Mouse (Mus musculus) spleen, adult 2 months (tissue): ENCODE results near the gene Sfmbt1. TPM values are rescaled to one million over a fixed set of nuclear protein-coding genes. Genes with fewer than 3 reads are reported as not detected.

Experiments used
- DNase-seq, 2 experiments: peaks; one replicate each; pipeline versions ENCODE4 v3.0.0 to v3.0.0-alpha.2; 2012 to 2021; ENCODE audit warnings: low spot score in 2 of 2, low read depth in 1 of 2
- H3K27ac ChIP-seq: fragments of 200-500 bp; 2 replicates; pipeline ENCODE4 v1.5.1; 2012; ENCODE audit warnings: low read length, inconsistent platforms; ENCODE audit not compliant: insufficient read depth
- H3K27me3 ChIP-seq: fragments of 200-500 bp; 2 replicates; pipeline ENCODE4 v1.6.1; 2012; ENCODE audit warnings: mild to moderate bottlenecking, moderate library complexity, low read length, inconsistent platforms; ENCODE audit not compliant: control insufficient read depth, insufficient read depth
- H3K36me3 ChIP-seq: fragments of 200-500 bp; 2 replicates; pipeline ENCODE4 v1.6.1; 2012; ENCODE audit warnings: mild to moderate bottlenecking, low read length, inconsistent platforms; ENCODE audit not compliant: control insufficient read depth, insufficient read depth
- H3K4me1 ChIP-seq: fragments of 200-500 bp; 2 replicates; pipeline ENCODE4 v1.6.1; 2011; ENCODE audit warnings: inconsistent platforms; ENCODE audit not compliant: control insufficient read depth, insufficient read depth, insufficient read length
- H3K4me3 ChIP-seq: fragments of 200-500 bp; 2 replicates; pipeline ENCODE4 v1.5.1; 2011; ENCODE audit warnings: mild to moderate bottlenecking, inconsistent platforms; ENCODE audit not compliant: insufficient read depth, insufficient read length; ENCODE audit errors: extremely low read depth
- CTCF ChIP-seq: fragments of 200-500 bp; IDR thresholded peaks from 2 replicates; pipeline ENCODE4 v1.5.1; 2011; ENCODE audit warnings: mild to moderate bottlenecking, inconsistent platforms; ENCODE audit not compliant: insufficient read depth, insufficient read length, insufficient replicate concordance; ENCODE audit errors: extremely low read depth
- POLR2A ChIP-seq: fragments of 200-500 bp; IDR thresholded peaks from 2 replicates; pipeline ENCODE4 v1.6.1; 2011; ENCODE audit warnings: low read depth, low read length, inconsistent platforms
- WGBS: fragments of 180-500 bp; shearing (Covaris S2); methylation state at CpG from one replicate; pipeline ENCODE4 v1.1.7; 2018; 5-methylcytosine and 5-hydroxymethylcytosine counted together
- polyA plus RNA-seq: library from polyadenylated mRNA; depleted of rRNA; stranded (reverse); fragments of >200 nt; gene quantifications from 2 replicates; pipeline ENCODE4 v1.2.3, GENCODE M21; 2012

Sfmbt1 gene
- polyA plus RNA-seq, 1 experiment: 1.3 TPM

DNA sequence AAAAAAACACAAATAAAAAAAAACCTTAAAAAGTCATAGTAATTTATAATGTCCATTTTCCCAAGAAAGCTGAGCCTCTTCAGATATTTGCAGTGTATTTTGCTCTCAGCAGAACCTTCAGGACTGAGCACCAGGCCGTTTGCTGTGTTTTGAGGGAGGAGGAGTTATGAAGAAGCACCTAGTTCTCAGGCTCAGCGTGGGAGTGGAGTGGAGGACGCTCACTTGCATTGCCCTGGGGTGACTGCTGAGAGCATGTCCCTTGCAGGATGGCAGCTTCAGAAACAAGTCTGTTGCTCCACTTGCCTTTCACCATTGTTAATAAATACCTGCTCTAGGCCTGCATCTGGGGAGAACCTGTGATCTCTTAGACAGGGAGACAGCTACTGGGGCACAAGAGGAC is 21.2 kb downstream of the Sfmbt1 start:
- no peak overlapping the region for H3K27ac ChIP-seq
- H3K4me1 ChIP-seq: no peaks in the 10 kb centered on the region
- no peak overlapping the region for H3K4me3 ChIP-seq
- DNase-seq: no peak
- TF ChIP-seq CTCF (no peak), POLR2A (no peak)
- WGBS: 79% methylated on average over 3 of the region's 3 CpGs
- H3K27me3 ChIP-seq: no peaks in the 10 kb centered on the region
- H3K36me3 ChIP-seq: no peaks in the 10 kb centered on the region

DNA sequence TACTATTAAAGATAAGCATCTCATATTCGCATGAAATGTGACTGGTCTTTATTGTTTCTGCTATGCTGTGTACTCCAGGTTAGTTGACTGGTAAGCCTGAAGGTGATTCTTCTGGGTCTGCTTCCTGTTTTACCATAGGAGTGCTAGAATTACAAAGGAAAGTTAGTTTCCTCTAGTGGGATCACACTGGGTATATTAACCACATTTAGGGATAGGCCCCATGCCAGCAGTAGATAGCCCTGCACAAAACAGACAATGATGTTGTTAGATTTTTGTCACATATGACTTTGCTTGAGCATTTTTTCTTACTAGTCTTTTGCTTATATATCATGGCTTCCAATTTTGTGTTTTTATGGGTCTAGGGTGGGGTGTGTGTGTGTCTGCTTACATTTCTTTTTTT is 21.8 kb downstream of the Sfmbt1 start:
- WGBS: 54% methylated on average over 1 of the region's 1 CpGs
- Histone ChIP-seq H3K4me3 (no peak overlapping the region), H3K36me3 (no peaks in the 10 kb centered on the region), H3K4me1 (no peaks in the 10 kb centered on the region), H3K27ac (no peak overlapping the region), H3K27me3 (no peaks in the 10 kb centered on the region)
- no peak for DNase-seq
- TF ChIP-seq CTCF: no peak
- TF ChIP-seq POLR2A: no peak

DNA sequence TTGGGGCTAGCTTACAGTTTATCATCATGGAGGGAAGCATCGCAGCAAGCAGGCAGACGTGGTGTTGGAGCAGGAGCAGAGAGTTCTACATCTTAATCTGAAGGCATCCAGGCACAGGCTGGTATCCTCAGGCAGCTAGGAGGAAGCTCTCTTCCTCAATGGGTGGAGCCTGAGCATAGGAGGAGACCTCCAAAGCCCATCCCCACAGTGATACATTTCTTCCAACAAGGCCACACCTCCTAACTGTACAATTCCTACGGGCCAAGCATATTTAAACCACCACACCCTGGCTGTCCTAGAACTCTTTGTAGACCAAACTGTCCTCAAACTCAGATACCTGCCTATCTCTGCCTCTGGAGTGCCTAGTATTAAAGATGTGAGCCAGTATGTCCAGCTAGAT is 29.2 kb downstream of the Sfmbt1 start:
- Histone ChIP-seq H3K4me3 (no peak overlapping the region), H3K36me3 (no peaks in the 10 kb centered on the region), H3K27me3 (no peaks in the 10 kb centered on the region), H3K4me1 (no peaks in the 10 kb centered on the region), H3K27ac (no peak overlapping the region)
- no peak for TF ChIP-seq POLR2A
- 83% methylated on average over 3 of the region's 3 CpGs for WGBS
- no peak for DNase-seq

DNA sequence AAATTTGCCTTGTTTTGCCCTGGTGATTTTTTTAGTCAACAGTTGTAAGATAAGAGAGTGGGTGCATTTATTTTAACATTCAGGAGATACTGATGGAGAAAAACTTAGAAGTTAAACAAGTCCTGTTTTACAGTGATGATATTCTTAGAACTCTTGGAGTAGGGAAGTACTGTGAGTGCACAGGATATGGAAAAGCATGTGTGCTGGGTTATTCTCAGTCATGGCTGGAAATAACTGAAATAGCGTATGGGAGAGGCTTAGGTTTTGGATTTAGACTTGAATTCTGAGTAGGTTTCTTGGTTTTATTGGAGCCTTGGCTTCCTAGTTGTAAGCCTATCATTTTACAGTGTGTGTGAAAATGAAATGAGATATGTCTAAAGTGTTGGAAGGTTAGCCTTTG is 31.5 kb downstream of the Sfmbt1 start:
- DNase-seq: no peak
- Histone ChIP-seq H3K36me3 (no peaks in the 10 kb centered on the region), H3K4me1 (no peaks in the 10 kb centered on the region), H3K4me3 (no peak overlapping the region), H3K27ac (no peak overlapping the region), H3K27me3 (no peaks in the 10 kb centered on the region)
- WGBS: 97% methylated on average over 1 of the region's 1 CpGs
- TF ChIP-seq CTCF: no peak

DNA sequence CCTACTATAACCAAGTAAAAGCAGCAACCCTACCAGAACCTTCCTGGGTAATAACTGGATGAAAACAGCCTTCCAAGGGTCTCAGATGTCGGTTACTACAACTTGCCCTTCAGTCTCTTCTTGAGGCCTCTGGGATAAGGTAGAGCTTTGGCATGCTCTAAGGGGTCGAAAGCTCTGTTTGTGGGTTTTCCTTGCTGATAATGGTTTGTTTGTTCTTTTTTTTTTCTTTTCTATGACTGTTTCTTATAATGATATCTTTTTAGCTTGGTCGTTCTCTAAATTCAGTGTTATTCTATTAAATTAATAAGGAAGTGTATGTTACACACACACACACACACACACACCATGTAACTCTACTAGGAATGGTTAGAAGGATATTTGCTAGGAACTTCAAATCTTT is 42.6 kb downstream of the Sfmbt1 start:
- no peak overlapping the region for H3K27ac ChIP-seq
- H3K27me3 ChIP-seq: no peaks in the 10 kb centered on the region
- no peaks in the 10 kb centered on the region for H3K36me3 ChIP-seq
- H3K4me3 ChIP-seq: no peak overlapping the region
- no peak for DNase-seq
- H3K4me1 ChIP-seq: peaks cover 6% of the 10 kb centered on the region
- TF ChIP-seq CTCF: no peak
- no peak for TF ChIP-seq POLR2A
- 71% methylated on average over 3 of the region's 3 CpGs for WGBS

DNA sequence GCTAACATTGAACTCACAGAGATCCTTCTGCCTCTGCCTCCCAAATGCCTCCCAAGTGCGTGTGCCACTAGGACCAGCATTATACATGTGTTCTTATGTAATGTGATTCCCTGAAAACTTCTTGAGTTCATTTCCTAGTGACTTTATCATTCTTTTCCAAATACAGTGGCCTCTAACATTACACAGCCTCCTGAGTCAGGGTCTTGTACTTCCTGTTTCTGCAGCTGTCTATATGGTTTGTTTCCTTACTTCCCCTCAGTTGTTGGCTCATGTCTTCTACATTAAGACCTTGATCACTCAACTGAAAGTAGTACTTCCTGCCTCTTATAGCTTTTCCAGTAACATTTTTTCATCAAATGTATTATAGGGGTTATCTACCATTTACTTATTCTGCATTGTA is 46.6 kb downstream of the Sfmbt1 start:
- H3K27me3 ChIP-seq: no peaks in the 10 kb centered on the region
- WGBS: 78% methylated on average over 1 of the region's 1 CpGs
- no peak overlapping the region for H3K27ac ChIP-seq
- H3K4me1 ChIP-seq: peaks cover 12% of the 10 kb centered on the region
- H3K4me3 ChIP-seq: no peak overlapping the region
- TF ChIP-seq CTCF (no peak), POLR2A (no peak)
- DNase-seq: no peak
- no peaks in the 10 kb centered on the region for H3K36me3 ChIP-seq

DNA sequence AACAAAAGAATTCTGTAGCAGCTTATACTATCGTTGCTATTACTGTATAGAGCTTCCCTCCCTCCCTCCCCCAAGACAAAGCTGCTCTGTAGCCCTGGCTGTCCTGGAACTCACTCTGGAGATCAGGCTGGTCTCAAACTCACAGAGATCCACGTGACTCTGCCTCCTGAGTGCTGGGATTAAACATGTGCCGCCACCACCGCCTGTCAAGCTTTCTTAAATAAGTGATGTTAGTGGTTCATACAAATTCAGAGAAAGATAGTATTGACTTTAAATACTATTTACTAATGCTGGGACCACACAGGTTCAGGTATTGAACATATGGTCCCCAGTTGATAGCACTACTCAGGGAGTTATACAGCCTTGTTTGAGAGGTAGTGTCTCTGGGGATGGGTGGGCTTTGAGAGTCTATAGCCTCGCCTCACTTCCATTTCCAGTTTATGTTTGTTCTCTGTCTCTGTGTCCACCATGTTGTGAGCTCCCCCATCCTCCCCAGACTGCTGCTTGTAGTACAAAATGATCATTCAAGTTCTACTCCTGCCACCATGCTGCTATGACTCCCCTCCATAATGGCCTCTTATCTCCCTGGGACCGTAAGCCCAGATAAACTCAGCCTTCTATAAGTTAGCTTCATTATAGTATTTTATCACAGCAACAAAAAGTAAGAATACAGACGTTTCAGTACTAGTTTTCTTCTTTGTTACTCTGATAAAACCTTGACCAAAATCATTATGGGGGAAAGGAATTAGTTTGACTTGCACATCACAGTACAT is 47.7 kb downstream of the Sfmbt1 start:
- H3K27ac ChIP-seq: no peak overlapping the region
- WGBS: 87% methylated on average over 7 of the region's 7 CpGs
- no peak for TF ChIP-seq CTCF
- TF ChIP-seq POLR2A: no peak

More for the DNA sequence above, 47.7 kb downstream of the Sfmbt1 start:
- H3K36me3 ChIP-seq: no peaks in the 10 kb centered on the region
- no peak for DNase-seq
- H3K4me3 ChIP-seq: no peak overlapping the region
- H3K4me1 ChIP-seq: peaks cover 12% of the 10 kb centered on the region
- H3K27me3 ChIP-seq: no peaks in the 10 kb centered on the region
